Mouse (Mus musculus) stomach, embryonic 14.5 days (tissue): ENCODE data around the gene Tatdn2. TPM values are rescaled to one million over a fixed set of nuclear protein-coding genes. Genes with fewer than 3 reads are reported as not detected.
"Not testable (repeated sequence)": the region's sequence is repeated elsewhere in the genome, so short reads cannot be mapped to it uniquely, and the experiment has no call there.

Source experiments
- ATAC-seq: fragments of 200-750 bp; cut with Nextera tagmentation; 2 replicates; pipeline ENCODE4 v1.8.0; 2017; ENCODE audit warnings: low read depth, moderate TSS enrichment; ENCODE audit not compliant: insufficient number of reproducible peaks, insufficient read depth, low FRiP score
- H3K27ac ChIP-seq: fragments of 300-500 bp; sonication (generic); 2 replicates; pipeline ENCODE4 v1.5.1; 2014; ENCODE audit warnings: mild to moderate bottlenecking, low read length, moderate library complexity, mixed read lengths
- H3K27me3 ChIP-seq: fragments of 300-500 bp; sonication (generic); 2 replicates; pipeline ENCODE4 v1.6.1; 2014; ENCODE audit warnings: low read length, control low read depth, mixed read lengths; ENCODE audit not compliant: control insufficient read depth, insufficient read depth
- H3K36me3 ChIP-seq: fragments of 300-500 bp; sonication (generic); 2 replicates; pipeline ENCODE4 v1.6.1; 2014; ENCODE audit warnings: mild to moderate bottlenecking, control low read depth, low read length, moderate library complexity, mixed read lengths; ENCODE audit not compliant: control insufficient read depth, insufficient read depth
- H3K4me1 ChIP-seq: fragments of 300-500 bp; sonication (generic); 2 replicates; pipeline ENCODE4 v1.6.1; 2014; ENCODE audit warnings: low read length, control low read depth, mixed read lengths; ENCODE audit not compliant: control insufficient read depth, insufficient read depth
- H3K4me2 ChIP-seq: fragments of 300-500 bp; sonication (generic); replicated peaks from 2 replicates; pipeline ENCODE4 v1.6.1; 2014; ENCODE audit warnings: low read depth, low read length, control low read depth
- H3K4me3 ChIP-seq: fragments of 300-500 bp; sonication (generic); 2 replicates; pipeline ENCODE4 v1.5.1; 2014; ENCODE audit warnings: low read depth, low read length, control low read depth
- H3K9ac ChIP-seq: fragments of 300-500 bp; sonication (generic); replicated peaks from 2 replicates; pipeline ENCODE4 v1.6.1; 2014; ENCODE audit warnings: low read depth, mild to moderate bottlenecking, control low read depth, low read length, moderate library complexity, mixed read lengths
- H3K9me3 ChIP-seq: fragments of 300-500 bp; sonication (generic); 2 replicates; pipeline ENCODE4 v1.6.1; 2016; ENCODE audit warnings: low read depth, low read length, control low read depth; ENCODE audit not compliant: control insufficient read depth
- WGBS: fragments of 180-500 bp; shearing (Covaris S2); extraction: QIAGEN DNeasy Blood & Tissue Kit; methylation state at CpG from one replicate; pipeline ENCODE4 v1.1.7; 2014; 5-methylcytosine and 5-hydroxymethylcytosine counted together
- polyA plus RNA-seq: library from polyadenylated mRNA; unstranded; fragments of >200 nt; fragmentation: Nextera tagmentation; extraction: Ambion mirVana; gene quantifications from 2 replicates; pipeline ENCODE4 v1.2.1, GENCODE M21; 2014

Gene Tatdn2
- polyA plus RNA-seq, 1 experiment from 2014 or later: 1.4 TPM

DNA sequence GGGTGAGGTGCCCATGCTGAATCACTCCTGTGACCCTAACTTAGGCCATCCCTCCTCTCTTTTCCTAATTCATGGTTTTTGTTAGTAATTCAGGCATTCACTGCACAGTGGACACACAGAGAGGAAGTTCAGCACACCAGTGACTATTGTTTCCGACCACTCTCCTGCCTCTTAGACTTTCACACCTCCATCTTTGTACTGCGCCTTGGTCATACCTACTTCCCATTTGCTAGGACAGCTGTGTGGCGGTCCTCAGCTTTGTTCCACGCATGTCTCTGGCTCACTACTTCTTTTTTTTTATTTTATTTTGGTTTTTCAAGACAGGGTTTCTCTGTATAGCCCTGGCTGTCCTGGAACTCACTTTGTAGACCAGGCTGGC, 5.8 kb upstream of the Tatdn2 start:
- Histone ChIP-seq H3K4me3 (no peak overlapping the region; the same call in 1 of the 2 replicates), H3K9ac (no peak overlapping the region; the same call in 1 of the 2 replicates), H3K4me1 (peaks cover 12% of the 10 kb centered on the region; the same call in 1 of the 2 replicates), H3K36me3 (no peaks in the 10 kb centered on the region; the same call in 1 of the 2 replicates), H3K27me3 (no peaks in the 10 kb centered on the region), H3K27ac (peak overlapping the region; percentile 86), H3K9me3 (no peaks in the 10 kb centered on the region), H3K4me2 (peak overlapping the region; percentile 33; the same call in 1 of the 2 replicates)
- WGBS: 67% methylated on average over 4 of the region's 4 CpGs
- ATAC-seq: no peak

DNA sequence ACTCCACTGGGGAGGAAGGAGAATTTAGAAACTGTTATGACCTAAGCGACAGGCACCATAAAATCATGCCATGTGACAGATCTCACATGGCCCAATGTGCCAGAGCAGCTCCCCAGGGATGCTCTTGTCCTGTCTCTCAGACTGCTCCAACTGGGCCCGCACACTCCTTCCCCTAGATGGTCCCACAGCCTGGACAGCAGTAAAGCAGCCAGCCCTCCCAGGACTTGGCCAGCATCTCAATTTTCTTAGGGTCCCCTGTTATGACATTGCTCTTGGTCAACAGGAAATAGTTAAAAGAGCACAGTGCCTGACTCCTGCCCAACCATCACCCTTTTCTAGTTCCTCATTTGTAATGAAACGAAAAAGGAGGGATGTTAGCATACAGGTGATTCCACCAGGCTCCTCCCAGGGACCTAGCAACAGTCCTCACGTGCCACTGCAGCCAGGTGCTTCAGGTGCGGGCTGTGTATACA, 4.2 kb upstream of the Tatdn2 start:
- WGBS: 74% methylated on average over 5 of the region's 5 CpGs

DNA sequence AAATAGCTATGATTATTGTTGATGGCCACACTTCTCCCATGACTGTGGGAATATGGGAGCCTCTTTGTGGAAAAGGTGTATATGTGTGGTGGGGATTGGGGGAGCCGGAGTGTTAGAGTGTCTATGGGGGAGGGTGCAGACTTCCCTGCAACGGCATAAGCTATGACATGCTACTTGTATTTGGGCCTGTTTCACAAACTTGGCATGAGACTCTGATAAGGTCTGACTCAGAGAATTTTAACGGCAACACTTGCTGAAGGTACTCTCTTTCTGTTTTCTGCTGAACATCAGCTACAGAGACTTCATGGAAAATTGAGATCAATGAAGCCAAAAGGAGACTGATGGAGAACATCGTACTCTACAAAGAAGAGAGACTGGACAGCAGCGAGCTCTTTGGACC, 3.5 kb upstream of the Tatdn2 start:
- Histone ChIP-seq H3K4me1 (peaks cover 18% of the 10 kb centered on the region; the same call in 1 of the 2 replicates), H3K4me2 (no peak overlapping the region), H3K27me3 (no peaks in the 10 kb centered on the region), H3K9me3 (no peaks in the 10 kb centered on the region), H3K27ac (no peak overlapping the region), H3K36me3 (no peaks in the 10 kb centered on the region; the same call in 1 of the 2 replicates), H3K4me3 (no peak overlapping the region), H3K9ac (no peak overlapping the region)
- 84% methylated on average over 5 of the region's 5 CpGs for WGBS
- ATAC-seq: no peak

More for the DNA sequence above, 4.2 kb upstream of the Tatdn2 start:
- Histone ChIP-seq H3K36me3 (no peaks in the 10 kb centered on the region; the same call in 1 of the 2 replicates), H3K9ac (no peak overlapping the region), H3K4me2 (no peak overlapping the region), H3K27me3 (no peaks in the 10 kb centered on the region), H3K9me3 (no peaks in the 10 kb centered on the region), H3K4me1 (peaks cover 15% of the 10 kb centered on the region; the same call in 1 of the 2 replicates), H3K27ac (no peak overlapping the region), H3K4me3 (no peak overlapping the region)
- no peak for ATAC-seq

DNA sequence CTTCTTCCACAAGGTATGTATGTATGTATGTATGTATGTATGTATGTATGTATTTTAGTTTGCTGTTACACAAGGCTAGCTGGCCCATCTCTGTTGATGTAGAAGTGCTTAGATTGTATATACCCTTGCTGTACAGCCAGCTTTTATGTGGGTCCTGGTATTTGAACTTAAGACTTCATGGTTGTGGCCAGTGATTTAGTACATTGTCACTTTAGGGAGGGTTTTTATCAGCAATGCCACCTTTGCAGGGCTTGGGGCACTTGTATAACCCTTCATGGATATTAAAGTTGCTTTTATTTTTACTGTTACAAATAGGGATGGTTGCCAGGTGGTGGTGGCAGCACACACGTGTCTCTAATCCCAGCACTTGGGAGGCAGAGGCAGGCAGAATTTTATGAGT, 1.6 kb upstream of the Tatdn2 start:
- Histone ChIP-seq H3K9ac (no peak overlapping the region), H3K4me3 (no peak overlapping the region), H3K4me2 (no peak overlapping the region), H3K27me3 (no peaks in the 10 kb centered on the region), H3K27ac (no peak overlapping the region), H3K9me3 (no peaks in the 10 kb centered on the region), H3K36me3 (peaks cover 7% of the 10 kb centered on the region), H3K4me1 (peaks cover 23% of the 10 kb centered on the region; the same call in 1 of the 2 replicates)
- 57% methylated on average over 1 of the region's 1 CpGs for WGBS
- ATAC-seq: no peak

DNA sequence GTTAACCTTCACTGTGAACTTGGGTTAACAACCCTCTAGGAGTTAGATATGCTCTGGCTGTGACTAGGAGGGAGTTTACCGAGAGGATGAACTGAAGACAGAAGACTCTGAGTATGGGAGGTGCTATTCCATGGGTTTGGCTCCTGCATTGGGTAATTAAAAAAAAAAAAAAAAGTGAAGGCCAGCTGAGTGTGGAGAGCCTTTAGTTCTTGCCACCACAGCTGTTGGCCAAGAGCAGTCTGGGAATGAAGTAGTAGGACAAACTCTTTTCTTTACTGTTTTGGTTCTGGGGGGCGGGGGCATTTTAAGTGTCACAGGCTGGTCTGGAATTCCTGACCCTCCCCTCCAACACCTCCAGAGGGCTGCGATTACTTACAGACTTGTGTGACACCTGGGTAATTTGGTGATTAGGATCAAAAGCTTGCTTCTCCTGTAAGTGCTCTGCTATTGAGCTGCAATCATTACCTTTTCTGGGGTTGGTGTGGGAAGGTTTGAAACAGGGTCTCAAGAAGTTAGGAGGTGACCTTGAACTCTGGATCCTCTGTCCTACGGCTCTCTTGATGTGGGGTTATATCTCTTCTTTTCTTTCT, 989 bp upstream of the Tatdn2 start:
- 54% methylated on average over 4 of the region's 4 CpGs for WGBS
- Histone ChIP-seq H3K36me3 (peaks cover 9% of the 10 kb centered on the region), H3K4me2 (peak overlapping the region; percentile 44), H3K4me1 (peaks cover 17% of the 10 kb centered on the region; the same call in 1 of the 2 replicates), H3K27me3 (no peaks in the 10 kb centered on the region), H3K4me3 (peak overlapping the region; percentile 95), H3K9ac (0 out of 2 replicates have a peak overlapping the region, but pooled peaks have one; percentile 6), H3K27ac (peak overlapping the region; percentile 90), H3K9me3 (no peaks in the 10 kb centered on the region)
- no peak for ATAC-seq

DNA sequence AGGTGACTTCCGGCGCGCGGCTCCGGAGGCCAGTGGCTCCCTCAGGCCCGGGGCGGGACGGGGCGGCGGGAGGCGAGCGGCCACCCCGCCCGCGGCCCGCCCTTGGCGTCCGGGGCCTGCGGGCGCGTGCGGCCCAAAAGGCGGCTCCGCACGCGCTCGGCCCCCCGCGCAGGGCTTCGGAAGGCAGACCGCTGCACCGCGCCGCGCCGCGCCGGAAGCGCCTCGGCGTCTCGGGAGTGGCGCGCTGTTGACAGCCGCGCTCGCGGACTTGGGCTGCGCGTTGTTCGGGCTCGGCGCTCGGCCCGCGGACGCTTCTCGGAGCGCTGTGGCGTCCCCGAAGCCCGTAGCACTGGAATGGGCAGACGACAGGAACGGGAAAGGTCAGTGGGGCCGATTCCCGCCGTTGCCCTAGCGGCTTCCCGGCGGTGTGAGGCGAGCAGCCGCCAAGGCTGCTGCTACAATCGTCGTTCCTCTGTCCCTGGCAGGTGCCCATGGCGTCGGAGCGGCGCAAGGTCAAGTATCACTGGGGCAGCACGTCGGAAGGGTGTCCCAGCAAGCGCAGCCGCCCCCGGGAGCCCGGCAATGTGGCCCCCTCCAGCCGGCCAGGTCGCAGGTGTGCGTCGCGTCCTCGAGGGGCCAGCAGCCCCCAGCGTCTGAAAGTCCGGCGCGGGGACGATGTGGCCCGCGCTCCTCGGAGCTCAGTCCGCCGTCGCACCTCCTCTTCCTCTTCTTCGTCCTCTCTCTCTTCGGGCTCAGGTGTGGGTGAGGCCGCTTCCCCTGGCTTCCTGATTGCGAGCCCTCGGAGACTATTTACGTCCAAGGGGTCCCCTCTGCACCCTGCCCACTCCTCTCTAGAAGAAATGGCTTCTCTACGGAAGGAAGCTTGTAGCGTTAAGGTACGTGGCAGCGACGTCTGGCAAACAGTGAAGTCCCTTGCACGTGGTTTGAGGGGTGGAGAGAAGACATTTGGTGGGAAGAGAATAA, 664 bp downstream of the Tatdn2 start:
- Histone ChIP-seq H3K9ac (peak overlapping the region; percentile 81), H3K4me2 (peak overlapping the region; percentile 97), H3K4me3 (peak overlapping the region; percentile 95), H3K27me3 (no peaks in the 10 kb centered on the region), H3K4me1 (peaks cover 17% of the 10 kb centered on the region; the same call in 1 of the 2 replicates), H3K27ac (peak overlapping the region; percentile 90), H3K36me3 (peaks cover 21% of the 10 kb centered on the region), H3K9me3 (no peaks in the 10 kb centered on the region)
- under 1% methylated on average over 105 of the region's 113 CpGs for WGBS
- ATAC-seq: no peak; the same call in none of the 2 replicates

DNA sequence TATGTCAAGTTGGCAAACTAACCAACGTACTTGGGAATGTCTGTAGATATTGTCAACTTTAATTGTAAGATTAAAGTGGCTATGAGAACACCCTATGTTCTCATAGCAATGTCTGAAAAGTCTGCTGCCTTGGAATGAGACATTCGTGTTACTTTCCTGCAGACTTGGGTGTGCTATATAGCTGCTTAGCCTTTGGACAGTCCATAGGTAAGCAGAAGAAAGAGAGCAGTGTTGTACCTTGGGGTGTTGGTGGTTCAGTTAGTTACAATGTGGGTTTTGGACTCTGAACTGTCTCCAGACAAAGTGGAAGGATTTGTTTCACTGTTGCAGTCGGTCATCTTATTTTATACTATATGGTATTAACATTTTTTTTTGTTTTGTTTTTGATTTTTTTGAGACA, 15.9 kb downstream of the Tatdn2 start:
- Histone ChIP-seq H3K27me3 (no peaks in the 10 kb centered on the region), H3K27ac (no peak overlapping the region), H3K9ac (no peak overlapping the region), H3K4me2 (no peak overlapping the region), H3K36me3 (peaks cover 81% of the 10 kb centered on the region), H3K4me1 (no peaks in the 10 kb centered on the region), H3K9me3 (no peaks in the 10 kb centered on the region), H3K4me3 (no peak overlapping the region)
- 94% methylated on average over 3 of the region's 3 CpGs for WGBS
- no peak for ATAC-seq

DNA sequence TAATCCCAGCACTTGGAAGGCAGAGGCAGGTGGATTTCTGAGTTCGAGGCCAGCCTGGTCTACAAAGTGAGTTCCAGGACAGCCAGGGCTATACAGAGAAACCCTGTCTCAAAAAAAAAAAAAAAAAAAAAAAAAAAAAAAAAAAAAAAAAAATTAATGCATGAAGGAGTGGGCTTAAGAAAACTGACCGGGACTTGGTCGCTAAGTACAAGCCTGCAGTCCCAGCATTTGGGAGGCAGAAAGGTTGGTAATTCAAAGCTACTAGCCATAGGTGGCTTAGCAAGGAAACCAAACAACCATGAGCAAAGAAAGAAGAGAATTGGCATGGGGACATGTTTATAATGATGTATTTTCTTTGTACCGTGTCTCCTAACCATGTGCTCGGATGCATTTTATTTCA, 16.5 kb downstream of the Tatdn2 start:
- peaks cover 75% of the 10 kb centered on the region for H3K36me3 ChIP-seq

More for the DNA sequence above, 16.5 kb downstream of the Tatdn2 start:
- not testable (repeated sequence) for H3K4me3 ChIP-seq, H3K27ac ChIP-seq, H3K4me2 ChIP-seq, H3K9me3 ChIP-seq, H3K9ac ChIP-seq, H3K27me3 ChIP-seq, H3K4me1 ChIP-seq, ATAC-seq
- WGBS: 86% methylated on average over 5 of the region's 5 CpGs
